Mouse (Mus musculus) ovary, postnatal 14 days (tissue): ENCODE measurements around the gene Tsfm.
A peak's percentile ranks its signal among the peaks of the same experiment; 100 is the strongest.

ENCODE experiments used
- DNase-seq: peaks from one replicate; pipeline ENCODE4 v3.0.0; 2022; ENCODE audit warnings: low spot score

The Tsfm gene

DNA sequence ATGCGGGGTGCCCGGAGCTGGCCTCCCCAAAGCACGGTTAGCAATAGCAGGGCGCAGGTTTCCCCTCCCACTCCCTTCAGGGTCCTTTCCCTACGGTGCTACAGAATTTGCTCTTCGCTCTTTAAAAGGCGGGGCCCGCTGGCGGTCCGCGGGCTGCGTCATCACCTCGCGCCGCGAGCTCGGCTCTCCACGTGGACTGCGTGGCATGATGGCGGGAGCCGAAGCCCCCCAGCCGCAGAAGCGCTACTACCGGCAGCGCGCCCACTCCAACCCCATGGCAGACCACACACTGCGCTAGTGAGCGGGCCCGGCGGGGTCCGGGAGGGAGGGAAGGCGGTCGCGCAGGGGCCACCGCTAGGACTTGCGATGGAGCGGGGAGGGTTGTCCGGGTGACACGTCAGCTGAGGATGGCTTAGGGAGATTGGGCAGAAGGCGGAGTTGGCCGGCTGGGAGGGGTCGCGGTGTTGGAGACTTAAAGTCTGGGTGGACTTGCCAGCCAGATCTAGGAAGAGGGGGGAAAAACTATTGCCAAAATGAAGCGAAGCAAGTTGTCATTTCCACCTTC is 11.2 kb upstream of the Tsfm start:
- DNase-seq = peak; percentile 89

- DNase-seq = peak; percentile 24
Measured at GRCm38 (mm10) chr10:127041274-127041766, 10.7 kb upstream of the Tsfm start, which contains the start of the genes Mettl1 and Eef1akmt3. Gene Mettl1, plus strand, starts transcription at chr10:127041414. Gene Eef1akmt3, minus strand, starts transcription at chr10:127041513.

- no peak for DNase-seq
Measured at GRCm38 (mm10) chr10:127040569-127041214, 10.1 kb upstream of the Tsfm start.

- no peak for DNase-seq
Measured at GRCm38 (mm10) chr10:127037641-127038040, 7.0 kb upstream of the Tsfm start.

DNA sequence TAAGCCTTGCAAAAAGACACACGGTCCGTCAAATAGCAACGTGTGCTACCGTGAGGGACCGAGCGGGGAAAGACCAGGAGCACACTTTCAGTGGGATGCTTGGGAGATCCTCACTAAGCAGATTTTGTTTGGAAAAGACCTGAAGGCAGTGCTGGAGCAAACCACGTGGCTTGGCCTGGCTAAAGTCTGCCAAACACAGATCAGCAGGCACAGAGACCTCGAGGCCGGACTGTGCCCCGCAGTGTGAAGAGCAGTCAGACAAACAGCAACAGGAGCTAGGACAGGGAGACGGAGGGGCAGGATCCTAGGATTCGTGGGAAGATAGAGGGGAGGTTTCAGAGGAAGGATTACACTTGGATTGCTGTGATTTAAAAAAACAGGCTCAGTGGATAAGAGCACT is 5.6 kb upstream of the Tsfm start:
- DNase-seq = no peak

DNA sequence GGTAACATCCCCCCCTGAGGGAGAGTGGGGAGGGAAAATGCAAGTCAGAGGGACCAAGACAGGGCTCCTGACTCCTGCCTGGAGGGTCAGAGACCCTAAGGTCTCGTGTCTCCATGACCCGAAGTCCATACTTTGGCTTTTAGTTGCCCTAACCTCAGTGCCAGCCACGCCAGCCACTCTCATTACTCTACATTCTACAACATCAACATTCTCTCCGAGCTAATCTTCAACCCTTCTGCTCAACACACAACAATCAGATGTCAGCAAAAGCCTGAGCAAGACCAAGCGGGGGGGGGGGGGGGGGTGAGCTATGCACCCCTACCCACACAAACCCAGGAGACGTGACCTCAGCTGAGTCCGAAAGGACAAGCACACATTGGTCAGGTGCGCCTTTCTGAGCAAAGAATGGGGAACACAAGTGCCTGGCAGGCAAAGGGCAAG is 2.7 kb upstream of the Tsfm start:
- DNase-seq = no peak

DNA sequence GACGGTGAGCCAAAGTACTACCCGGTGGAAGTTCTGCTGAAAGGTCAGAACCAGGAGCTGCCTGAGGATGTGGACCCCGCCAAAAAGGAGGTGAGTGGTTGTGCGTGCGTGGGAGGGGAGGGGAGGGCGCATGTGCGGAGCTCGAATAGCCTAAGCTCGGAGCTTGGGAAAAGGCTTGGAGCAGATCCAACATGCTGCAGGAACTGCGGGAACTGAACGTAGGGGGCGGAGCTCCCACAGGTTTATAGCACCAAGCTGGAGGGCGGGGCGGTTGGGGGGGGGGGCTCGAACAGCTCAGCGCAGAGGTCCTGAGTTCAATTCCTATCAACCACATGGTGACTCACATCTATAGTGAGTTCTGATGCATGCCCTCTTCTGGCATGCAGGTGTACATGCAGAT is 12.2 kb downstream of the Tsfm start:
- DNase-seq = no peak

DNA sequence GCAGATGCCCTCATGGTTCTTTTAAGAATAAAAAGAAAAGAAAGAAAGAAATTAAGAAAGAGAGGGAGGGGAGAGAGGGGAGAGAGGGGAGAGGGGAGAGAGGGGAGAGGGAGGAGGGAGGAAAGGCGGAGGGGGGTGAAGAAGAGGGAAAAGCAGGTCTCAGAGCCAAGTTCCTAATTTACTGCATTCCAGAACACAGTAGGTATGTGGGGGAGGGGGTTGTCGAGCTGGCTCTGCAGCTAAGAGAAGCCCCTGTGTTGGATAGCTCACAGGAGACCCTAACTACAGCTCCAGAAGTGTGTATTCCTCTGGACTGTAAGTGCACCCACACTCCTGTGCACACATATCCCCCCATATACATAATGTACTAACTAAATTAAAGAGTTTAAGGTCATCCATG is 13.6 kb downstream of the Tsfm start:
- DNase-seq = no peak

DNA sequence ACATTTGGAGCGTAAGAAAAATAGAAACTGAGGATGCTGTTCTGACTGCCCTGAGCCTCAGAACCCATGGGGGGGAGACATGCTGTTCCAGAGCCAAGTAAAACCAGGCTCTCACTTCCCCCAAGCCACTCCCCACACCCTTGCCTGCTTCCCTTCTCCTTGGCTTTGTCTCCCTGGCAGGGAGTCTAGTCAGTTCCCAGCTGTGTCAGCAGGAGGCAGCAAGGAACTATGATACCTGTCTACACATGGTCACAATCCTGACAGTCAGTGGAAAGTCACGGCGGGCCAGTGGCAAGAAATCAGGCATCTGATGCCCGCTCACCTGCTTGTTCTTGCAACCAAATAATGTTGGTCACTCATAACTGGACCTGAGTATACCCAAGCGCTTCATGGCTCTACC is 14.2 kb downstream of the Tsfm start:
- DNase-seq = no peak

- DNase-seq = no peak
Measured at GRCm38 (mm10) chr10:127003806-127004205, 26.8 kb downstream of the Tsfm start.

DNA sequence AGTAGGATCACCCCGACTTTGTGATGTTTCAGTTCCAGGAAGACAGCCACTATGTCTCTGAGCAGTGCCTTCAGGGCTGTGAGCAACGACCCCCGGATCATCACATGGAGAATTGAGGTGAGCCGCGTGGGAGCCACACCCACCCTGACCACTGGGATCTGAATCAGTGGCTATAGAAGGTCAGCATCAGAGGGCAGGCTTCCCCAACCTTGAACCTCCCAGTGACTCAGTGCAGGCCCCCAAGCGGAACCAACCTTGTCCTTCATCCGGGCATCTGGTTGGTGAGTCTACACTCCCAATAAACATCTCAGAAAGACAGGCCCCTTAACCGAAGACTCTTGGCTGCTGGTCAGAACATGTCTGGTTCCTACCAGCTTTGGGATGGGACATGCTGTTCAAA is 27.3 kb downstream of the Tsfm start:
- DNase-seq = no peak

DNA sequence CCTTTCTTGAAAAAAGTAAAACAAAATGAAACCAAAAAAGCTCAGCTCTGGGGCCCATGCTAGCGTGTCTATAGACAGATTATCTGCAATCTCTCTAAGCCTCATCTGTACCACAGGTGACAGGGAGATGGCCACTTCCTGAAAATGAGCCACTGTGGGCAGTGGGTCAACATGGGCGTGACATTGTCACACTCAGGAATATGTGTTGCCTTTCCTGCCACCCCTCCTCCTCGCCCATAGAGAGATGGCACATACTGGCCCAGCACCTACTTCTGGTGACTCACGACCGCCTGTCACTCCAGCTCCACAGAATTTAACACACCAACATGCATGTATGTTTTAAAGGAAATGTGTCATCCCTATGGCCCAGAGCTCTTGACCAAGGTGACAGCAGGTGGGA is 27.9 kb downstream of the Tsfm start:
- no peak for DNase-seq

DNA sequence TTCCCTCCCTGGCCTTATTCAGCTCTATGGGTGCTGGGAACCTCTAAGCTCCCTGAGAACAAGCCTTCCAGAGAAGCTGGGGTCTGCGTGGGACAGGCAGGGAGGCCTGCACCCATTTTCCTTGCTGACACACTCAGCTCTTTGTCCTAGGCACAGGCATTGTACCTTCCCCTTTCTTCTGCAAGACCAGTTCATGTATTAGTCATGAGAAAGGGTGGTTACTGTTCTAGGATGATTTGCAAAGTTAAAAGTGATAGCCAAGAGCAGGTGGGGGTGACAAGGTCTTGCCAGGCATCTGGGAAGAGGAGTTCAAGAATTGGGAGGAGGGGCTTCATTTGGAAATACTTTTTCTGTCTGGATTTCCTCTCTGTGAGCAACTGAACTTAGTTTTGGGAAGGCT is 28.6 kb downstream of the Tsfm start:
- DNase-seq = no peak

- DNase-seq = no peak
Measured at GRCm38 (mm10) chr10:127001297-127001696, 29.3 kb downstream of the Tsfm start.

DNA sequence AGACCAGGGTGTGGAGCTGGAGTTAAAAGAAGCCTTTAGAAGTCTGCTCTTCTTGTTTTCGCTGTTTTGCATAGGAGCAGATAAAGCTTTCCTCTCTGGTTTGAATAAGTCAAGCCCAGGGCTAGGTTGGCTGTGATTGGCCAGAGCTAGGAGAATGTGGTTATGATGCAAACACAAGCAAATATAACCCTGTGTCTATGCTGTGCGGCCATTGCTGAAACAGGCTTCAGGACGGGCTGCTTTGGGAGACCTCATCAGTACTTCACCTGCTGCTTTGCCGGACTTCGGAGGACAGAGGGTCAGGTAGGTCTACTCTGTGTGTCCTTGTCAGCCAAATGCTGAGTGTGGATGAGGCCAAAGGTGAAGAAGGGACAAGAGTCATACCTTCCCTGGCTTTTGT is 30.1 kb downstream of the Tsfm start, which contains the start of gene Avil:
Gene Avil (plus strand): TSS at position 181 of the 400 bp plus-strand sequence.
- DNase-seq = no peak

DNA sequence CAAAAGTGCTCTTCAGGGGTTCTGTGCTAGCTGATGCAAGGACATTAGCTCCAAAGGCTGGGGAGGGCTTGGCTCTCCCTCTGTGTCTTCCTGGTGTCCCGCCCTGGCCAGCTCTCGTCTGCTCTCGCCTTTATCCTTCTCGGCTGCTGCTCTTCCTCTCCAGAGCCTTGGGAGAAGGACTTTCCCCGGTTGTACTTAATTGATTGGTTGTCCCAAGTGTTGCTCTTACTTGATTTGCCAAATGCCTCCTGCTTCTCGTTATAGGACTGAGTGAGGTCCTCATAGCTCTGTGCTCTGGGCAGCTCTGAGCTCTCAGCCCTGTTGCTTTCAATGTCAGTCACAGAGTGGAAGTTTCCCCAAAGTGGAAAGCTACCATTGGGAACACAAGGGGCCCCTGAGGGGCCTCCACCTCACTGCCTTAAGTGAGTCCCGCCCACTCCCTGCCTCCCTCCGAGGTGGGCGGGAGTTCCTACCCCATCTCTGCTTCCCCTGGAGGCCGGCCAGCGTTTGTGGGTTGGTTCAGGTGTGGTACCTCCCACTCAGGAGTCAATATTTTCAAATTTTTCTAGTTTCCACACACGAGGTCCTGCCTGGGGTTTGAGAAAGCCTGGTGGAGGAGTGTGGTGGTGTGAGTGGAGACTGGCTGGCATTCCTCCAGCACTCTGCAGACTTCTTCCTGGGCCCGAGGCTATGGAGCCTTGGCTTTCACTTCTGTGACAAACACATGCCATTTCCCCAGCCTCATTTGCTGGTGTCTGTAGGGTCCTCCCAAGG is 33.1 kb downstream of the Tsfm start:
- no peak for DNase-seq

- no peak for DNase-seq
Measured at GRCm38 (mm10) chr10:126993621-126994020, 37.0 kb downstream of the Tsfm start.

GRCm38 (mm10) chr10:126991676-126992075 is 39.0 kb downstream of the Tsfm start:
- no peak for DNase-seq

DNA sequence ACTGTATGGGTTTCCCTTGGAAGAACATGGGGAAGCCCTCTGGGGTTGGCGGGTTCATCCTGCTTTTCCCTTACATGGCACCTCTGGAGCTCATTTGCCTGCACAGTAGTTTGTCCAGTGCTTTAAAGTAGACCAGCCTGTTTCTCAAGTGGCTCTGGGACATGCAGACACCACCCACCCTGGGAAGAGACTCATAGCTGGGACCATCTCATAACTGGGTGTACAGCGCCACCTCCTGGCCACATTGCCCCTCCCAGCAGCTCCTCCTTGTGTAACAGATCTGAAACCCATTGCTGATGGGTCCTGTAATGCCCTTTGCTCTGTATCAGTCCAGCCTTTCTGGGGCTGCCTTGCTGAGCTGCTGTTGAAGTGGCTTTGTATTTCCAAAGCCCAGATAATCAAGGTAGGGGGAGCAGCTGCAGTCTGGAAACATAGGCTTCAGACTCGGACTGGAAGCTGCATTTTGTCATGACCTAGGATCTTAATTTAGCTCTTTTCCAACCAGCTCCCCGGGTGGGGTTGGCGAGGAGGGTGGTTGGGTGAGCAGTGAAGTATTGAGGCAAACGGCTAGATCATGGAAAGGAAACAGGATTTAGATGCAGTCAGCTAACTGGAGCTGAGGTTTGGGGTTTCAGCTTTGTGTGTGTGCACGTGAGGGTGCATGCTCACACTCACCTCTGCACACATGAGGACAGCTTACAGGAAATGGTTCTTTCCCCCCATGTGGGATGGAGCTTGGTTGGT is 40.2 kb downstream of the Tsfm start:
- peak; percentile 86 for DNase-seq

DNA sequence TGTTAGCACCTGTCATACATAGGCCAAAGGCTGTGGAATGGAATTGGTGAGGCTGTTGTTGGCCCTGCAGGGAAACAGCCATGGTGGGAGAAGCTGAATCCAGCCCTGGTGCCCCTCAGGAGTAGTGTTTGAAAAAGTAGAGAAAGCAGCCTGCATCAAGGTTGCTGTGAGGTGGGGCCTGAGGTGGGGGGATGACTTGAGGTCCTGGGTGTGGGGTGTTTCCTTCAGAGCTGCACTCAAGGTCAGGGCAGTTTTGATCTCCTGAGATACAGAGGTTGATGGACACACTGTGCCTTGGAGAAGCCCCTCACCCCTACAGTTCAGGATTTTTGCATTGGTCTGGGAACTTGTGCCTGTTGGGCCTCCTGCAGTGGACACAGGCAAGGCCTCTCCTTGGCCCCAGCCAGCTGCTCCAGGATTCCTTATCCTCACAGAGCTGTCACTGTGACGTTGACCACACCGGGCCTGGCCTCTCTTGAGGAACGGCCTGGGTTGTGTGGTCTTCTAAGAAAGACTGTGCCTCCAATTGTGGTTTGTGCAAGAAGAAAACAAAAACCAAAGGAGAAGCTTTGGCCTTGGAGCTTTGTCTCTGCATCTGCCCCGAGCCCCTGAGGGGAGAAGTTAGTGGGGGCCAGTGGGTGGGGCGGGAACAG is 42.0 kb downstream of the Tsfm start:
- no peak for DNase-seq

- DNase-seq = no peak
Measured at GRCm38 (mm10) chr10:126987183-126988118, 43.2 kb downstream of the Tsfm start.
